Mouse (Mus musculus): Measurements from ENCODE around the gene Ankrd44.

The Ankrd44 gene

DNA sequence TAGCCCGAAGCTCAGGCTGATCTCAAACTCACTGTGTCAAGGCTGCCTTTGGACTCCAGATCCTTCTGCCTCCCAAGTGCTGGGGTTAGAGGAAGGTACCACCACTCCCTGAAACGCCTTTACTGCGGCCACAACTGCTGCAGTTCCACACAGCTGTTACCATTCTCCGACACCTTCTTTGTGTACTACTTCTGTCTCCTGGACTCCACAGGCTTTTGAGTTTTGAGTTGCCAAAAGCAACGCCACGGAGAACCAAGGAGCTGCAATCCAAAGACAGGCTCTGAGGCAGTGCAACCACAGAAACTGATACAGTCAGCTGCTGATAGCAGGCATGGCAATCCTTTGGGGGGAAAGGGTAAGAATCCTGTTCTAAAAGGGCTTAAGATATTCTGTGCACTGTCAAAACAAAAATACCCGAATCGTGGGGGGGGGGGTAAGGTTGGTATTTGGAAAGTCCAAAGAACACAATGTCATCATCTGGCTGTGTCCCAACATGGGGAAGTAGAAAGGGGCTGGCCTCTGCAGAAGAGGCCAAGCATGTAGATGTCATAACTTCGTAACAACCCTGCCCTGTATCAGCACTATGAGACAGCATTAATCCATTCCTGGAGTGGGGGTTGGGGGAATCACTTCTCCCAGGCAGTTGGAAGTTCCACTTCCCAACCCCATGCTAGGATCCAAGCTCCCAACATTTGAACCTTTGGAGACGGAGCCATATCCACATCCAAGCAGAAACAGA, 116.2 kb downstream of the Ankrd44 start:
- no peak for DNase-seq (ENCODE audit: low read depth)

DNA sequence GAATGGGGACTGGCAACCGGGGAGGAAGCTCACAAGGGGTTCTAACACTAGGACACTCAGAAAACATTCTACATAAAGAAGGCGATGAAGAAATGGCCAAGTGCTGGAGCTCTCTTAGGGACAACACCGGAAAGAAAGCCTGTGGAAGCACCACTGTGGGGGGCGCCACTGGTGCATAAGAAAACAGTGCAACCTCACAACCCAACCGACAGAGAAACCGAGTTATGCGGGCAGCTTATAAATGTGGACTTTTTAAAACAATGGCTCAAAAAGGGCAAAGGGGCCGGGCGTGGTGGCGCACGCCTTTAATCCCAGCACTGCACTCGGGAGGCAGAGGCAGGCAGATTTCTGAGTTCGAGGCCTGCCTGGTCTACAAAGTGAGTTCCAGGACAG, 117.1 kb downstream of the Ankrd44 start:
- no peak for DNase-seq (ENCODE audit: low read depth)

DNA sequence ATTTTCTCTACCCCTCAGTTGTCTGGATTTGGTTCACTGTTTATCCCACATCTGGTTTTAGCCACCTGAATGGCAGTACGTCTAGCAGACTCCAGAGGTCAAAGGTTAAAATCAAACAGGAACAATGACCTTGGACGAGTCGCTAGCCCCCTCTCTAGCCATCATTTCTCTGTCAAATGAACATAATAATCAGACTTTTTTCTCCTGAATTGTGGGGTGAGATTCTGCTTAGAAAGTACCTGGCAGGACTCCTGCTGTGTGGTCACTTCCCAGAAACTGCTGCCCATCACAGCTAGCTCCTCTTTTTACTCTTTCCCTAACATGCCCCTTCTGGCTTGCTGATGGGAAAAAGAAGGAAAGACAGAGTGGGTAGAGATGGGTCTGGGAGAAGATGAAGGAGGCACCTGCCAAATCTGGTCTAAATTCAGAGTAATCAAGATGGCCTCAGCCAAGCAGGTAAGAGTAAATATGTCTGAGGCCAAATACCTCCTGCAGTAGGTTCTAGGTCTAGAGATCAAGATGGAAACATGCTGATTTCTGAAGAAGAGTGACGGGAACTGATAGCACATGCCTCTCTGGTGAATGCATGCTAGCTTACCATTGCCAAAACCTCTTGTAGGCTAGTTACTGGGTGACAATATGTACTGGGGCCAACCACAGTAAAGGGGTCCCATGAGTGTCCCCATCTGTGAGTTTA, 117.6 kb downstream of the Ankrd44 start:
- no peak for DNase-seq (ENCODE audit: low read depth)

GRCm38 (mm10) chr1:54807832-54808231, 118.4 kb downstream of the Ankrd44 start:
- no peak for DNase-seq (ENCODE audit: low read depth)

DNA sequence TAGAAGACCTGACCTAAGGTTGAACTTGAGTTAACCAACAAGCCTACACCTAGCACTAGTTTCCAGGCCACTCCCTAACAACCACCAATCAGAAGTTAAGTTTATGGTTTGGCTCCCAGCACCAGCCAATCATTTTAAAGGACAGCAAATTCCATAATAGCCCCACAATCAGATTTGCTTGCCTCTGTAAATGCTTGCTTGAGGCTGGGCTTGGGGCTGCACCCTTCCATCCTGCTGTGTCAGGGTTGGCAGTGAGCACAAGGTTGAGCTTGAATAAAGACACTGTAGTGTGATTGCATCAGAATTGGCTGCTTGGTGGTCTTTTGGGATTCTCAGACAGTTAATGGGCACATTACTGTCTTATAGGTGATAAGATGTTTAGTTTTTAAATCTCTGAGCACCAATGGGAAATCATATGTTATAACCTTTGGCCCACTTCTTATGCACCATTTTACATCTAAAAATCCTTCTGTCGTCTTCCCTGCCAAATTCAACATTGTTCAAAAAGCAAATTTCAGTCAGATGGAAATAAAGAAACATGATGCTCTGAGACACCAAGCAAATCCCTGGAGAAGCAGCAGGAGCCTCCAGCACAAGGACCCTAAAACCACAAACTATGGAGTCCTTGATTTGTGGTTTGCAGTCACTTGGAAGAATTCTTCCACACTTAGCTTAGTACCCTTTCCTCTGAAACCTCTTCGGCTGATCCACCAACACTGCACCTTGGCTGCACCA, 119.9 kb downstream of the Ankrd44 start:
- DNase-seq (ENCODE audit: low read depth): peak; percentile 27

GRCm38 (mm10) chr1:54804406-54804805, 121.8 kb downstream of the Ankrd44 start:
- no peak for DNase-seq (ENCODE audit: low read depth)

DNA sequence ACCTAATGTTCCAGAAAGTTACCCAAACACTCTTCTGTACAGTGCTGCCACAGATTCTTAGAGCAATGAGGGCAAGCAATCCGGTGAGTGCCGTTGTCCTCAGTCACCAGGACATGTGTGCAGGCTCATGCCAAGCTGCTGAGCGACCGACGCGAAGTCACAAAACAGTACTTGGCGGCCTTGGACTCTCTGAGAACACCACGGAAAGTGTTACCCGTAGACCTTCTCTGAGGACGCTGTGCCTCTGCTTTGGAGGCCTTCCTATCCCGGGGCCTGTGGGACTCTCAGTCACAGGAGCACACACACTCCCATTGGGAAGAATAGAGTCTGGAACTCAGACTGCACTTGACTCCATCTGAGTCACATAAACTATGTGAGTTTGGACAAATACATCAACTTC, 123.5 kb downstream of the Ankrd44 start:
- DNase-seq (ENCODE audit: low read depth): no peak

DNA sequence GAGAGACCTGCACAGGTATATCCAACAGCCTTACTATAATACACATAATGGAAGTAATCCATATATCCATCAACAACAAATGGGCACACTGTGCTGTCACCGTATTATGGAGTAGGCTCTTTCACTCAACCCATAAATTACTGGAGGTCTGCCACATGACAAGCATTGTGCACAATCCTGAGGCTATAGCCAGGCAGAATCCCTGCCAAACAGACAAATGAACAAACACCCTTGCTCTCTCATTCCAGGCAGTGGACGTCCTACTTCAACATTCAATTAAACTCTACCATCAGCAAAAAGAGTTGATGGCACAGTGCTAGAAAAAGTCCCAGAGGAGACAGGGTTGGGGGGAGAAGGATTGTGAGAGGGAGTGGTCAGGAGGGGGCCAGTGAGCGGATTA, 124.9 kb downstream of the Ankrd44 start:
- DNase-seq (ENCODE audit: low read depth): no peak

DNA sequence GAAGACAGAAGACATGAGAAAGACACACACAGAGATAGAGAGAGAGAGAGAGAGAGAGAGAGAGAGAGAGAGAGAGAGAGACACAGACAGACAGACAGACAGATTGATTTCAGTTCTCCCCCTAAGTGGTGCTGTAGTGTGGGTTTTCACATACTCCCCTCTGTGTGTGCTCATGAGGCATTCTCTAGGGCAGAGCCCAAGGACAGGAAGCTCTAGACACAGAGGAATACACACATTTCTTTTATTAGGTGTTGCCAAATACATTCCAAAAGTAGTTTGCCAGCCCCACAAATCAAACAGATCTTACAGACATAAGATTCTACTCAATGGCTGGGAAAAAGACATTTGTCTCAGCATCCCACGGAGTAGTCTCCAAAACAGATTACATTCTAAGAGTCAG, 126.8 kb downstream of the Ankrd44 start:
- peak; percentile 14 for DNase-seq (ENCODE audit: low read depth)

GRCm38 (mm10) chr1:54798415-54798814, 127.8 kb downstream of the Ankrd44 start:
- DNase-seq (ENCODE audit: low read depth): no peak

GRCm38 (mm10) chr1:54794709-54795108, 131.5 kb downstream of the Ankrd44 start:
- no peak for DNase-seq (ENCODE audit: low read depth)

GRCm38 (mm10) chr1:54791406-54791805, 134.8 kb downstream of the Ankrd44 start:
- no peak for DNase-seq (ENCODE audit: low read depth)

GRCm38 (mm10) chr1:54789327-54789960, 136.7 kb downstream of the Ankrd44 start:
- DNase-seq (ENCODE audit: low read depth): no peak

DNA sequence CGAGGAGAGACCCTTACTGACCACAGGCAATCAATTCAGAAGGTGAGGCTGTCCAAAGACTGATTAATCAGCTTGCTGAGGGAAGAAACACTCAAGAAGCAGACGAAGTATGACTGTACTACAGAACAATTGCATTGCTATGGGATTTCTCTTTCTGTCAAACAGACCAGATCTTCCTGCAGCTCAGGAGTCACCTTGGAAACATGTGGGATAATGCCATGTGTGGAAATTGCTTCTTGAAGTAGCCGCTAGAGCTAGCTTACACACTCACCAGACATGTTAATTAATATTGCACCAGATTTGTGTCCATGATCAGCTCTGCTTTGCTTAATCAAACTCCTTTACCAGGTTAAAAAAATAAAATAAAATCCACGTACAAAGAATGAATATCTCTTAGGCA, 137.8 kb downstream of the Ankrd44 start:
- no peak for DNase-seq (ENCODE audit: low read depth)

GRCm38 (mm10) chr1:54778151-54778550, 148.0 kb downstream of the Ankrd44 start:
- DNase-seq (ENCODE audit: low read depth): no peak

- DNase-seq (ENCODE audit: low read depth): no peak
Observed at GRCm38 (mm10) chr1:54777104-54777503, 149.1 kb downstream of the Ankrd44 start.

DNA sequence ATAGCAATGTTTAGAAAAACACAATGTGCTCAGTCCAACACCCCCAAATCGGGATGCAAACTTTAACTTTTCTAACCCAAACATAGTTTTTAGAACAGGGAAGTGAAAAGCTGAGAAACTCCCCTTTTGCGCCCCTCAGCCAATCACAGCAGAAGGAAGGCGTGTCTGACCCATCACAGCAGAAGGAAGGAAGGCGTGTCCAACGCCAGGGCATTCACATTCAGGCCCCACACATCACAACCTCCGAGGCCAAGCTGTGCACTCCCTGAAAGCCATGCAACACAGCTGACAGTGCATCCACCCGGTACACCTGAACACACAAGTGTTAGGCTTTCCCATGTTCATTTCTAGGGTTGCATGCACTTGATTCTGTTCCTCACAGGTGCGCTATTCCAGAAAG, 150.1 kb downstream of the Ankrd44 start:
- DNase-seq (ENCODE audit: low read depth): no peak

GRCm38 (mm10) chr1:54772843-54773242, 153.3 kb downstream of the Ankrd44 start:
- no peak for DNase-seq (ENCODE audit: low read depth)

GRCm38 (mm10) chr1:54771471-54771870, 154.7 kb downstream of the Ankrd44 start:
- DNase-seq (ENCODE audit: low read depth): no peak

DNA sequence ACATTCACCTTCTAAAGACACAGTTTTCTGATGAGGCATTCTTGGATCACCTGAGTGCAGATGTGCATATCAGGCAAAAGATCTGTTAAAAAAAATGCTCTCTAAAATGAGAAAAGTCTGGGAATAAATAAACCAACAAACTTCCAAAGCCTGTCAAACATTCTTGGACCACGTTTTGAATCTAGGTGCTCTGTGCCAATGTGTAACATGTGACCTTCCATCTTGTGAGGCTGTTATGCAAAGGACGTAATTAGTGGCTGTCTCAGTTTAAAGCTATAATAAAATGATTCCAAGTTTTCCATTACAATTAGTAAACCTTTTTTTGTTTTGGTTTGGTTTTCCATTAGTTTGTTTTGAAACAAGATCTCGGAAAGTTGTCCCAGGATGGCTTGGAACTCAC, 159.0 kb downstream of the Ankrd44 start:
- DNase-seq (ENCODE audit: low read depth): no peak

DNA sequence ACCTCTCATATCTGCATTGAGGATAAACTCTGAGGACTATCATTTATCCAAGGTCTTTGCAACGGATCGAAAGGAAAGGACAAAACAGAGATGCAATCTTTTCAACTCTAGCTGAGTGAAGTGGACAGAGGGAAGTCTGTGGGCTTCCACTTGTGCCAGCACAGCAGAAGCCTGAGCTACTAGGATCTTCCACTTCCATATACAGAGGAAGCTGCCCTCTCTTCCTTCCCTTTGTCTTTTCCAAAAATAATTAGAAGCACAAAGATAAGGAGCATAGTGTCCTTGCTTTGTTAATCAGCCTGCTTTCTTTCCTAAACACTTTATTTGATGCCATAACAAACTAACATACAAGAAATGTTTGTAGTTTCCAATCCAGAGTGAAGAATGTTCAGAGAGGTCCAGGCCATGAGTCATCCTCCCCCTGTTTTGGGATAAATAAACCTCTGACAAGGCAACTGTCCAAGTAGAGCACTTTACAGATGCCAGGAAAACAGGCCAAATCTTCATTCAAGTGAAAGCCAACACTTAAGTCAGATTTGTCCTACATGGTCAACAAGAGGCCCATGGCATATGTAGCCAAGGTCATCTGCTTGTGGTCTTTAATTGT, 160.5 kb downstream of the Ankrd44 start:
- DNase-seq (ENCODE audit: low read depth): peak; percentile 70

GRCm38 (mm10) chr1:54762216-54762807, 163.9 kb downstream of the Ankrd44 start:
- DNase-seq (ENCODE audit: low read depth): no peak
